Comparison of ENCODE assay signal across 19 mouse cellular contexts in the genomic region with DNA sequence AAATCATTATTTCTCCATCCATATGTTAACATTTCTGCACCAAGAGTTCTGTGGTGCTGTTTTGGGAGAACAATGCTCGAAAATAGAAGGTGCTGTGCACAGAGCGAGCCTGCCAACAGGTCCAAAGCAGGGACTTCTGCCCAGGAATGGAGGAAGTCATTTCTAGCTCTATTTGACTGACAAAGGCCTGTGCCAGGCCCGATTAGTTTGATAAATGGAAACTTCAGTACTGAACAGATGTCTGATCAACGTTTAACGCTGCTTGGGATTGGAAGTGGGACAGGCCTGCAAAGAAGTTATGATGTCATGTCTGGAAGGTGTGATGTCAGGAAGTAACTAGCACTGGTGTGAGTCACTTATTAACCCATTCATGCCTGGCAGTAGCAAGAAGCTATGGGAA. TPM values are rescaled to one million over a fixed set of nuclear protein-coding genes. Genes with fewer than 3 reads are reported as not detected.
"Had no signal": no experiment of that assay in that cellular context is flagged by ENCODE, and none has a peak within 500 bp of the region (broad histone marks: within the 10 kb centered on the region; RNA-seq: fewer than 3 reads in every experiment).

No protein-coding gene starts in this region.

- ATAC-seq: liver, embryonic 12.5 days had no signal

- H3K9ac ChIP-seq: limb, embryonic 15.5 days; liver, embryonic 12.5 days; lung, embryonic 14.5 days; neural tube, embryonic 15.5 days had no signal

- H3K4me1 ChIP-seq: limb, embryonic 15.5 days; liver, embryonic 12.5 days; midbrain, embryonic 10.5 days had no signal

- H3K36me3 ChIP-seq: limb, embryonic 15.5 days; liver, embryonic 12.5 days; midbrain, embryonic 10.5 days; neural tube, embryonic 15.5 days had no signal

- H3K27ac ChIP-seq: limb, embryonic 15.5 days; liver, embryonic 12.5 days; midbrain, embryonic 10.5 days; neural tube, embryonic 15.5 days; stomach, postnatal 0 days had no signal

- H3K4me3 ChIP-seq: limb, embryonic 15.5 days; liver, embryonic 12.5 days; midbrain, embryonic 10.5 days; myocyte; neural tube, embryonic 15.5 days had no signal

- DNase-seq: kidney, adult 11 months; kidney, adult 9 months; kidney, postnatal 10 days; kidney, postnatal 4 days; lung, embryonic 14.5 days; lung, postnatal 10 days; lung, postnatal 4 days; midbrain, embryonic 14.5 days; thymus, adult 2 months; thymus, postnatal 36 days had no signal

- H3K4me2 ChIP-seq: limb, embryonic 15.5 days; liver, embryonic 12.5 days; lung, embryonic 14.5 days had no signal

- H3K9me3 ChIP-seq: limb, embryonic 15.5 days; liver, embryonic 12.5 days; midbrain, embryonic 10.5 days; neural tube, embryonic 15.5 days had no signal

- H3K27me3 ChIP-seq: limb, embryonic 15.5 days; liver, embryonic 12.5 days; neural tube, embryonic 15.5 days had no signal

RNA-seq across cellular contexts. Expression of gene Gucy1b2, which starts 37.4 kb away (rescaled TPM):
- total RNA-seq: megakaryocyte, adult 5-6 weeks had no signal
- polyA plus RNA-seq: liver, embryonic 12.5 days; liver, embryonic 16.5 days; myocyte; small intestine, adult 2 months; stomach, postnatal 0 days had no signal
